Mouse (Mus musculus): ENCODE measurements around the gene Myo9b.
"Not testable (repeated sequence)": the region's sequence is repeated elsewhere in the genome, so short reads cannot be mapped to it uniquely, and the experiment has no call there.

Myo9b gene

DNA sequence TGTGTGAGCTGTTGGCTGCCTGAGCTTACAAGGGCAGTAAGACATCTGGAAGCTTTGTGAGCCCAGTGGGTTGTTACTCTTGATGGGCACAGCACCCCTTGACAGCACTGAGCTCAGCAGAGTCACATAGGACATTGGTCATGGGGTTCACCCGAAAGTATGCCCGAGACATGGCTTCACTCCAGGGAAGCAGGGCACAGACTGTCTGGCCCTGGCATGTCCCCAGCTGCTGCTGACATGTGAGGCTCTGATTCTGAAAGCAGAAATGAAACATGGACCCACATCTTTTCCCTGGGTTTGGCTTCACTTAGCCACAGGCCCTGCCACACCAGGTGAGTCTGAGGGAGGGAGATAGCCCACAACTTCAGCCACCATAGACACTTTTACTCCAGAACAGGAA, 24.3 kb downstream of the Myo9b start:
- DNase-seq (ENCODE audit: low spot score) = no peak

DNA sequence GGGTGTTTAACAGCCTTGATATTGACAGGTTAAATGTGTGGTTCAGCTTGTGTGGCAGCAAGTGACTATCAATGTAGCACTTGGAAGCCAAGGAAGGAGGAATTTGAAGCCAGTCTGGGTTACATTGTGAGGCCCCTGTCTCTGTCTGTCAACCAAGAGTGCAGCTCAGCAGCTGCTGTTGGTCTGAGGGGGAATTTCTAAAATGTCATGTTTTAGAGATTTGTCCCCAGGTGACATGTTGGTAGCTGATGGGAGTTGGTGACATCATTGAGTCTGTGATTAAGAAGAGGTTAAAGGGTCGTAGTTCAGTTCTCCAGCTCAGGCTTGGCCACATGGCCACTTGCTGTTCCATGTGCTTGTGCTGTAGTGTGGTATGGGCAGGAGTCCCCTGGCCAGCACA, 24.9 kb downstream of the Myo9b start:
- DNase-seq (ENCODE audit: low spot score) = no peak

DNA sequence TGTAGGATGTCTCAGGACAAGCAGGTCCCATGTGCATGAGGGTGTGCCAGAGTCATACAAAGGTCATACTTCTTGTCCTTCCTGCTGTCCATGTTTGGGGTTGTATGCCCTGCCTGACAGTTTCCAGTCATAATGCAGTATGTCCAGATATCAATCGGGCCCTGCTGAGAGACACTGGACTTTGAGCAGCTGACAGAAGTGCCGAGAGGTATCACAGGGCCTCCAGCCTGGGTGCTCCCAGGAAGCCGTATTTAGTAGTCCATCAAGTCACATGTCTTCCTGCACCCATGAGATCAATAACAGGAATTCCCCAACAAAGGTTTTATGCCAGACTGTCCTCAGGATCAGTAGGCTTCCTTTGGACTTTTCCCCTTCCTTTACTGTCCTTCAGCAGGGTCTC, 27.2 kb downstream of the Myo9b start:
- no peak for DNase-seq (ENCODE audit: low spot score)

DNA sequence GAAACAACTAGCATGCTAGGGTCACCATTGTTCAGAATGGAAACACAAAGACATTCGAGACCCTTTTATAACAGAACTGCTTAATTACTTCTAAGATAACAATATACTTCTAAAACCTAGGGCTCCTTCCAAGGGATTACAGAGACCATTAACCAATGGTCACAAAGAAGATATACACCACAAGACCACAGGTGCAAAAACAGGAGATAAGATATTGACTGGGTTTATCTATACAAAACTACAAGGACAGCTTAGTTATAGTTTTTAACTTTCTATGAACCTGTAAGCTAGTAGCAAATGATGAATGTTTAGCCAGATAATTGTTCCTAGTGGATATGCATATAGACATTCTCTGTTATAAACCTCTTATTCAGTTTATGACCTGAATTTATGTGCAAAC, 30.3 kb downstream of the Myo9b start:
- DNase-seq (ENCODE audit: low spot score) = no peak

DNA sequence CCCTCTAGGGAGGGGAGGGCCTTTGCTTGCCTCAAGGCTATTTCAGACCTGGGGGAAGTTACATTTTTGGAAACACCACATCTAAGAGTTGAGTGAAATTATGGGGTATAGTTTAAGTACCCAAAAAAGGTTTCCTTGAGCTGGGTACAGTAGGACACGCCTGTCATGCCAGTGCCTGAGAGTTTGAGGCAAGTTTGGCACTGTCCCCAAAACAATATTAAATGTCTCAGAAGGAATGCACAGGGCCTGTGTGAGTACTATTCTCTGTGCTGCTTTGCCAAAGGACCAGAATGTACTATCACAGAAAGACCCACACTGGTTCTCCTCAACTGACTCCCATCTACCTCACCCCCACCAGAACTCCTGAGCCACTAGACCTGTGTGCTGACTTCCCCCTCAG, 31.1 kb downstream of the Myo9b start:
- no peak for DNase-seq (ENCODE audit: low spot score)

DNA sequence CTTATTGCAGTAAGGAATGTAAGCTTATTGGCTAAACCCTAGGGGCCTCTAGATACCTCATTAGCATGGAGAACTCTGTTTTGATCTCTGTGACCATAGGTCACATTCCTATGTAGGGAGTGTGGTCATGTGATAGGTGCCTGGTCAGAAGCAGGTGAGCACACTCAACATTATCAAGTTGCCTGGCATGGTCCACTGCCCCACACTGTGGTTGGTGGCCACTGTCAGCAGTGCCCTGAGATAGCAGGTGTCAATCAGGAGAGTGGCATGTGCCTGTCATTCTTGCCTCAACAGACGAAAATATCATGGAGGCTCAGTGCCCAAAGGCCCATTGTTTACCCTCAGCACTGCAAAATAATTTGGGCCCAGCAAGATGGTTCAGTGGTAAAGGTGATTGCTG, 33.5 kb downstream of the Myo9b start:
- DNase-seq (ENCODE audit: low spot score) = no peak

DNA sequence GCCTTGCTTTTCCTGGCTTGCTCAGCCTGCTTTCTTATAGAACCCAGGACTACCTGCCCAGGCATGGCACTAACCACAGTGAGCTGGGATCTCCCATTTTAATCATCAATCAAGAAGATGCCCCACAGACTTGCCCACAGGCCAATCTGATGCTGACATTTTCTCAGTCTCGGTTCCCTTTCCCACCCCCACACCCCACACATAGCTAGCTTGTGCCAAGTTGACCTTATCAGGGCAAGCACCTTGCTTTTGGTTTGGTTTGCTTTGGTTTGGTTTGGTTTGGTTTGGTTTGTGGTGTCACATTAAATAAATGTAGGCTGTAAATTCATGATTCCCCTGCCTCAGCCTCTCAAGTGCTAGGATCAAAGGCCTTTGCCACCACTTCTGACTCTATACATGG, 34.9 kb downstream of the Myo9b start:
- no peak for DNase-seq (ENCODE audit: low spot score)

DNA sequence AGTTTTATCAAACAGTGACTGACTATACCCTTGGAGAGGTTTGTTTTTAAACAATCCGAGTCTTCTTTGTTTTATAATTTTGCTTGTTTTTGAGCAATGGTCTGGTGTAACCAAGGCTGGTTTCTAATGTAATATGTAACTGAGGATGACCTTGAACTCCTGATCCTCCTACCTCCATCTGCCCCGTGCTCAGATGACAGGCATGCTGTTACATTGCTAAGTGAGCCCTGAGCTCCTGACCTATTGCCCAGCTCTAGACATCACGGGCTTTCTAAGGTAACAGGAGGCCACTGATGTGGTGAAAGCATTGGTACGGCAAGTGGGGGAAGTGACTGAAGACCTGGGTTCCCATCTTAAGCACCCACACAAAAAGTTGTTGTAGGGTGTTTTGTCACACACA, 35.4 kb downstream of the Myo9b start:
- no peak for DNase-seq (ENCODE audit: low spot score)

DNA sequence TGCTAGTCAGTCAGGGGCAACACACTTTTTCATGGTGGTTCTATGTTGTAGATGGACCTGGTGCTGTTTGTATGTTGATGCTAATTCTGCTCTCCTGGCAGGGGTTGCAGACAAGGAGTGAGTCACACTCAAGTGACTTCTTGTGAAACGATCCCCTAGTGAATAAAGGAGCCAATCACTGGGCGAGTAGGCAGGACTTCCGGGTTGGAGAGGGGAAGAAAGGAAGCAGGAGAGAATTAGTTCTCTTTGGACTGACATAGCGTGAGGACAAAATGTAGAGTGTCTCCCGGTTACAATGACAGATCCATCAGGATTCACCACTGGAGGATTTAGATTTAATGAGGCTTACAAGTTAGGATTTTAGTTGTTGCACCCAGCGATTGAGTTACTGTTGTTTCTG, 37.9 kb downstream of the Myo9b start:
- DNase-seq (ENCODE audit: low spot score) = no peak

DNA sequence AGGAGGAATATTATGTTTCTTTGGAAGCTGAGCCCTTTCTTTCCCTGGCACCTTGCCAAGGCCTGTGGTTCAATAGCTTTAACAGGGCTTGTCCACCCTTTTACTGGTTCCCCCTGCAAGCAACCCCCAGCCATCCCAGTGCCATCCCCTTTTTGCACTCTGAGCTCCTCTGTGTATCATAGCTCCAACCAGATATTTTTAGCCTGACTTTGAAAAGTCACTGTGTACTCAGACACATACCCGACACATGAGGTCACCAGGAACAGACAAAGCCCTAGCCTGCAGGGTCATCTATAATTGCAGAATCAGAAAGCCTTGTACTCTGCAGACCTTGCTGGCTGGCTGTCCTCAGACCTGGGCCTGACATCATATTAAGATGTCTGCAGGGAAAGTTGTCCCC, 40.2 kb downstream of the Myo9b start:
- DNase-seq (ENCODE audit: low spot score) = peak; percentile 67

DNA sequence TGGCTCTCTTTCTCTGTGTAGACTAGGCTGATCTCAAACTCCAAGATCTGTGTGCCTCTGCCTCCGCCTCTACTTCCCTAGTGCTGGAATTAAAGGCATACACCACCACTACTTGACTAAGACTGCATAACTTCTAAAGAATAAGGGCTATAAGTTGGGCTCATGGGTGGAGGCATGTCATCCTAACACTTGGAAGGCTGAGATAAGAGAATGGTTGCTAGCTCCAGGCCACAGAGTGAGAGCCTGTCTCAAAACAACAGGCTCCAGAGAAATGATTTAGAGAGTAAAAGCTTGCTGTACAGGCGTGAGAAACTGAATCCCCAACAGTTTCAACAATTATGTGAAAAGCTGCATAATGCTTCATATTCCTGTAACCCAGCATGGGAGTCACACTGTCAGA, 41.4 kb downstream of the Myo9b start:
- no peak for DNase-seq (ENCODE audit: low spot score)

DNA sequence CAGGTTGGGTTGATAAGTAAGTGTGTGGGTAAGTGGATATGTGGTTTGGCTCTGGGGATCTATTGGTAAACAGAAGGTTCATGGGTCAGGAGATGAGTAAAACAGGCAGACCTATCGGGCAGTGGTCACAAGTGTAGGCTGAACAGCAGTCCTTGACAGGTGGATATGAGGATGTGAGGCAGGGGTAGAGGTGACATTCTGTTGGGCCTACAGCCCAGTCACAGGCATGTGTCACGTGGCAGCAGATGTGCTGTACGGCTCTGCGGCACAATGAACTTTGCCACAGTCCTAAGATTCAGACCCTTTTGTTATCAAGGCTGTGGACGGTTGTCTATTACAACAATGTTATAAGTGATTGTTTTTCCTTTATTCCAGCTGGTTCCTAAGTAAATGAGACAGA, 43.5 kb downstream of the Myo9b start:
- DNase-seq (ENCODE audit: low spot score) = no peak

DNA sequence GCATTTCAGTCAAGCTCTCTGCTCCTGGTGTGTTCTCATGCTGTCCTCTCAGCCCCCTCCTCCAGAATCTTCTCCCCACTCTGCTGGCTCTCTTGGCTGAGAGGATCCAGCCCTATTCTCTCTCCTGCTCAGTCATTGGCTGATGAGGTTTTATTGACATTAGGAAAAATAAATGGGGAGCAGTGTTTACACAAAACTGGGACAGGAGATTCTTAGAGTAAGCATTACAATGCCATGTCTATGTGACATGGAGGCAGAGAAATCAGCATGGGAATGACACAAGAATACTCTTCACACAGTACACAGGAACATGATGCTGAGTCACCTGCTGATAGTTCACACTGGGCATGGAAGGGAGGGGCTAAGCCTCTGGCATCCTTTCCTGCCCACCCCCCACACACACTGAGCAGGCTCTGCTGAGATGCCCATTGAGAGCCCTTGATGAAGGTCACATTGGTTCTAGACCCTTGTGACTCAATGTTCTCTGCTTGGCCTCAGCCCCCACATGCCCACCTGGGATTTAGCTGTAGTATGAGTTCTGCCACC, 44.0 kb downstream of the Myo9b start:
- DNase-seq (ENCODE audit: low spot score) = no peak

DNA sequence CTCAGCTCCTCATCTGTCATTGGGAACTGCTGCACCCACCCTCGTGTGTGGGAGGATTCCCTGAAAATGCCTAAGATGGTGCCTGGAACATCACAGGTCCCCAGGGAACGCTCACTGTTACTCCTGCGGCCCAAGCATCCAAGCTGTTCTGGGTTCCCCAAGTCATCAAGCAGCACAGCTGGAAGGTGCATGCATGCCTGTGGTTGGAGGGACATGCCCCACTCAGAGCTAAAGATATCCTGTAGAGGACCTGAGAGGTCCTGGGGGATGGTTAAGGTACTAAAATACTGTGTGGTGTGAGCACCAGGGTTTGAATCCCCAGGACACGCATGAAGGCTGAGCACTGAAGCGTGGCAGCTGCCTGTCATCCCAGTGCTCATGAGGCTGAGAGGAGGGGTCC, 46.1 kb downstream of the Myo9b start:
- not testable (repeated sequence) for DNase-seq (ENCODE audit: low spot score)

DNA sequence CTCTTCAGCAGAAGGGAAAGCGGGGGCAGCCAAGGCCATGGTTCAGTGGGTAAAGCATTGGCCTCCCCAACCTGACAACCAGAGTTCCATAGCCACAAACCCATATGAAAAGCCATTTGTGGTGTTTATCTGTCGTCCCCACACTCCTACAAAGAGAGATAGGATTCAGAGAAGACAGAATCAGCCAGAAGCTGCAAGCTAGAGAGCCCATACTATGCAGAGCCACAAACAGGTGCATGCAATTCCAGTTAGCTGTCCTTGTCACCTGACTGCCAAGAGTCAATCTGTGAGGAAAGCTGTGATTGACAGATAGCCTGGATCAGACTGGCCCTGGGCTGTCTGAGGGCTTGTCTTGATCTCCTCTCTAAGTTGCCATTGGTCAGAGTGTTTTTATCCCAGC, 47.2 kb downstream of the Myo9b start:
- DNase-seq (ENCODE audit: low spot score) = not testable (repeated sequence)

DNA sequence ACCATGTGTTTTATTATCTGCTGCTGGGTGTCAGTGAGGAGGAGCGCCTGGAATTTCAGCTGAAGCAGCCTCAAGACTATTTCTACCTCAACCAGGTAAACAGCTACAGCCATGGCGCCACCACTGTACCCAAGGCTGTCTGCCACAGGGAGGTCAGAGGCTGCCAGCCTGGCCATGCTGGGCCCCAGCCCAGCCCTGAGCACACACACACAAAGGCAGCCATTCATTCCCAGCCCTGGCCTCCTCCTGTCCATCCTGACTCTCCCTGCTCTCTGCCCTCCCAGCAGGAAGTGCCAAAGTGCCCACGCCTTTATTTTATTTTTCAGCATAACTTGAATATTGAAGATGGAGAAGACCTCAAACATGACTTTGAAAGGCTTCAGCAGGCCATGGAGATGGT, 50.4 kb downstream of the Myo9b start:
- DNase-seq (ENCODE audit: low spot score) = no peak

DNA sequence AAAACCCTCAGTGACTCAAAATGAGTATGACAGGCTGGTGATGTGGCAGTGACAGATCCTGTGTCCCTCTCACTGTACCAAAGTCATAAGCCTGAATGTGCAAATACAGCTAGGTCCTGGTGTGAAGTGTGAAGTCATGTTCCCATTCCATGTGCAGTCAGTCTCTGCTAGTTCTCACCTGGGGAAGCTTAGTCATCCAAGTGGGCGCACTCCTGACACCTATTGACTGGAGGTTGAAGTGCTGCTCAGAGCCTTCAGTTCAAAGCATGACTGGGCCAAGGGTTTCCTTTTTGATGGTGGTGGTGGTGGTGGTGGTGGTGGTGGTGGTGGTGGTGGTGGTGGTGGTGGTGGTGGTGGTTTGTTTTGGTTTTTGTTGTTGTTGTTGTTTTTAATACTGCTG, 52.3 kb downstream of the Myo9b start:
- no peak for DNase-seq (ENCODE audit: low spot score)

DNA sequence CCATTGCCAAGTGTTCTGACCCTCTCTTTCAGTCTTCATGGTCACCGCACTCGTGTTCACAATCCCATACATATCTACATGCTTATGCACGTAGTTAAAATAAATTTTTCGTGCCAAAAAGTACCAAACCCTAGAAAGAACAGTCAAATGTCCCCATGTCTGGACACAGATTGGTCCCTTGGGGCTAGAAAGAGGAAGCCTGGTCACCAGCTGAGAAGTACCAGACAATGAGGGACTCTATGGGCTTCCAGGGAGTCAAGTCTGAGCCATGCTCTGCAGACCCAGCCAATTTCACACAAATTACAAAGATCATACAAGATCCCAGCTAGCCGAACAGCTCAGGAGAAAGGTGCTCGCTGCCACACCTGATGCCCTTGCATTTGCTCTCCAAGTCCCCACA, 65.3 kb downstream of the Myo9b start:
- not testable (repeated sequence) for DNase-seq (ENCODE audit: low spot score)

DNA sequence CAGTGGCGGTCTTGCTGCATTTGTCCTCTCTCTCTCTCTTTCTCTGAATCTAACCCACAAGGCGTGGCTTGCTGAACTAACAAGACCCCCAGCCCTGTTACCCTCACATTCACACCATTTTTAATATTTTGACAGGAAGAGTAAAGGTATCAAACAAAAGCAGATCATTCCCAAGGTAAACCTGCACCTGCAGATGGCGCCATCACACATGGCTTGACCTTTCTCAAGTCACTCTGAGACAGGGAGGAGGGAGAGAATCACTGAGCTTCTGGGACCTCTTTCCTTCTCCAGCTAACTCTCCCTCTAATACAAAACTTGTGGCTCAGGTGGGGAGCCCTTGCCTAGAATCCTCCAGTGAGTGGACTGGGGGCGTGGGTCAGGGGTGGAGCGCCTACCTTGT, 68.1 kb downstream of the Myo9b start:
- DNase-seq (ENCODE audit: low spot score) = no peak

DNA sequence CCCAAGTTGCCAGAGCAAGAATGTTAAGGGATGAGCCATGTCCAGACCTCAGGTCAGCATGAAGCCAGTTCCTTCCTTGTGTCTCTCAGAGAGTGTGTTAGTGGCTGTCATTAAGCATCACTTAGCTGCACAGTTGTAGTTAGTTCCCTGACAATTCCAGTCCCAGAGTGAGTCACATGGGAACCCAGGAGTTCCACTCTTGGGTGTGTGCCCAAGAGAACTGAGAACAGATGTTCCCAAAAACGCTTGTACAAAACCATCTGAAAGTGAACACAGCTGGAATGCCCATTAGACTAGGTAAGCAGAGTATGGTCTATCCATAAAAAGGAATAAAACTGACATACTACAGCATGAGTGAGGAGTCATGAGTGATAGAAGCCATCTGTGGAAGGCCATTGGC, 74.1 kb downstream of the Myo9b start:
- no peak for DNase-seq (ENCODE audit: low spot score)

DNA sequence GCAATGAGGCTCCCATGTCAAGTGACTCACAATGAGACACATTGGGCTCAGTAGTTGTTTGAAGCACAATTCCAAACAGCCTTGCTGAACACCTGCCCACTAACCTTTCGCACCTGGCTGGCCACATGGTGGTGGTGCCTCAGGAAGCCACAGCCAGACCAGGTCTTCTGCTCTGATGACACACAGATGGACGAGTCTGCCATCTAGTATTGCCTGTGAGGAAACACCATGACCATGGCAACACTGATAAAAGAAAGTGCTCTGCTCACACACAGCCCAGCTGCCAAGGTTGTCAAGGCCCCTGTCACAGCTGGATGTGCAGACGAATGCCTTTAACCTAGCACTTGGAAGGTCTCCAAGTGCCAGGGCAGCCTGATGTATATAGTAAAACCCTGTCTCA, 78.6 kb downstream of the Myo9b start:
- no peak for DNase-seq (ENCODE audit: low spot score)

DNA sequence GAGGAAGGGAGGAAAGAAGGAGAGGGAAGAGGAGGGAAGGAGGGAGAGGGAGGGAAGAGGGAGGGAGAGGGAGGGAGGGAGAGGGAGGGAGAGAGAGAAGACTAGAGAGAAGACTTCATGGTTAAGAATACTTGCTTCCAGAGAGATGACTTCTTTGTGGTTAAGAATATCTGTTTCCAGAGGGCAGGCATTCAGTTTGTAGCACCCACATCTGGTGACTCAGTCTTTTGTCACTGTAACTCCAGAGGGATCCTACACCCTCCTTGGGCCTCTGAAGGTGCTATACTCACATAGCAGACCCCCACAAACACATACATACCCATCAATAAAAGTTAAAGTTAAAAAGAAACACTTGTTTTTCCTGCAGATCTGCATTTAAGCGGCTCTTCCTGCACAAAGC, 79.0 kb downstream of the Myo9b start:
- no peak for DNase-seq (ENCODE audit: low spot score)

DNA sequence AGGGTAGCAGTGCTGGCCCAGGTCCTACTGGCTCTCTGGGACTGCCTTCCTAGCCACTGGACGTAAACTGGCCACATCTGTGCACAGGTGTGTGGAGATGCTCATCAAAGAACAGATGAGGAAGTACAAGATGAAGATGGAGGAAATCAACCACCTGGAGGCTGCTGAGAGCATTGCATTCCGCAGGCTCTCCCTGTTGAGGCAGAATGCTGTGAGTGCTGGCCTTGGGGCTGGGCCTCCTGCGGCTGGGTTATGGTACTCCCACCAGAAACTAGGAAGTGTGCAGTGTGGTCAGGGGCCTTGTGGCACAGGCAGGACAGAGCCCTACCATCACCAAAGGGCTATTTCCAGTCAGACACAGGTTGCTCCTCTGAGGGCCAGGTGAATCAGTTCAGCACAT, 85.5 kb downstream of the Myo9b start:
- DNase-seq (ENCODE audit: low spot score) = no peak

DNA sequence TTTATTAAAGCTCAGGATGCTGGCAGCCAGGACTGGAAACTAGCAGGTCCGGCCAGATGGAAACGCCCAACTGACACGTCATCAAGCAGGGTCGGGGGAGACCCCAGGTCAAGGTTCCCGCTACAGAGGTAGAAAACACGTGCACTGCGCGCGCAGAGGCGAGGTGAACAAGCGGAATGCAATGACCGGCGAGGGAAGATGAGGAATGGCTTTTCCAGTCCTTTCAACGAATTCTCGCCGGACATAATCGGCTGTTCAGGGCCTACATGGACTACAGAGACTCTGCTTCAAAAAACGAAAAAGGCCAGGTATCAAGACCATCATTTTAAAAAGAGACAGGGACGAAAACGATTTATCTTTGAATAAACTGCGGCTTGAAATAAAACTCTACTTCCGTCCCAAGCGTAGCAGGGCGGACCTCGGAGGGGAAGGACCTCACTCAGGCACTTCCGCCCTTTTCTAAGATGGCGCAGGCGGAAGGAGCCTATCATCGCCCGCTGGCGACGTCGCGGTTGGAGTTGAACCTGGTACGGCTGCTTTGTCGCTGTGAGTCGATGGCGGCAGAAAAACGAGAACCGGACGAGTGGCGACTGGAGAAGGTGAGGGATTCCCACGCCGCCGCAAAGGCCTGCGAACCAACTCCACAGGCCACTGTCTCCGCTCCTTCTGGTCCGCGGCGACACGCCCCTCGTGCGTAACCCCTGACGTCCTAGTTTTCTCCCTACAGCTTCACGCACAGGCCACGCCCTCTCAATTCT, 94.4 kb downstream of the Myo9b start, which contains the start of gene Use1:
Gene Use1, plus strand, starts transcription at position 78 of the 758 bp plus-strand sequence.
- peak; percentile 96 for DNase-seq (ENCODE audit: low spot score)

Measured in yolk sac, embryonic 10.5 days (tissue).